Mouse (Mus musculus) neural tube, embryonic 15.5 days (tissue): ENCODE results near the gene Pkm. TPM values are rescaled to one million over a fixed set of nuclear protein-coding genes. Genes with fewer than 3 reads are reported as not detected.

ENCODE experiments used
- ATAC-seq: fragments of 200-750 bp; cut with Nextera tagmentation; 2 replicates; pipeline ENCODE4 v1.8.0; 2017; ENCODE audit warnings: mild to moderate bottlenecking, moderate TSS enrichment, moderate library complexity; ENCODE audit not compliant: low FRiP score
- H3K27ac ChIP-seq: fragments of 300-500 bp; sonication (generic); replicated peaks from 2 replicates; pipeline ENCODE4 v1.5.1; 2015; ENCODE audit warnings: mild to moderate bottlenecking, inconsistent platforms
- H3K27me3 ChIP-seq: fragments of 300-500 bp; sonication (generic); replicated peaks from 2 replicates; pipeline ENCODE4 v1.6.1; 2015; ENCODE audit warnings: inconsistent platforms
- H3K36me3 ChIP-seq: fragments of 300-500 bp; sonication (generic); 2 replicates; pipeline ENCODE4 v1.6.1; 2015; ENCODE audit warnings: inconsistent platforms
- H3K4me1 ChIP-seq: fragments of 300-500 bp; sonication (generic); 2 replicates; pipeline ENCODE4 v1.6.1; 2015; ENCODE audit warnings: inconsistent platforms
- H3K4me2 ChIP-seq: fragments of 300-500 bp; sonication (generic); 2 replicates; pipeline ENCODE4 v1.6.1; 2015; ENCODE audit warnings: inconsistent platforms, mild to moderate bottlenecking, moderate library complexity
- H3K4me3 ChIP-seq: fragments of 300-500 bp; sonication (generic); replicated peaks from 2 replicates; pipeline ENCODE4 v1.5.1; 2015; ENCODE audit warnings: mild to moderate bottlenecking, inconsistent platforms
- H3K9ac ChIP-seq: fragments of 300-500 bp; sonication (generic); replicated peaks from 2 replicates; pipeline ENCODE4 v1.6.1; 2015; ENCODE audit warnings: mild to moderate bottlenecking, inconsistent platforms
- H3K9me3 ChIP-seq: fragments of 300-500 bp; sonication (generic); replicated peaks from 2 replicates; pipeline ENCODE4 v1.6.1; 2016; ENCODE audit warnings: inconsistent platforms
- WGBS: fragments of 180-500 bp; shearing (Covaris S2); methylation state at CpG from one replicate; pipeline ENCODE4 v1.1.7; 2015; ENCODE audit warnings: mixed read lengths; 5-methylcytosine and 5-hydroxymethylcytosine counted together
- polyA plus RNA-seq: library from polyadenylated mRNA; unstranded; fragments of >200 nt; fragmentation: Nextera tagmentation; extraction: Ambion mirVana; gene quantifications from 2 replicates; pipeline ENCODE4 v1.2.1, GENCODE M21; 2015

The Pkm gene
- polyA plus RNA-seq, 1 experiment from 2014 or later = 997 TPM

GRCm38 (mm10) chr9:59656635-59657617 is 758 bp downstream of the Pkm start:
- peak overlapping the region; percentile 71 for H3K4me2 ChIP-seq
- peak overlapping the region; percentile 93 for H3K4me3 ChIP-seq
- H3K9ac ChIP-seq = peak overlapping the region; percentile 95
- no peaks in the 10 kb centered on the region for H3K27me3 ChIP-seq
- peak overlapping the region; percentile 99 for H3K27ac ChIP-seq
- no peaks in the 10 kb centered on the region; the same call in 1 of the 2 replicates for H3K36me3 ChIP-seq
- WGBS = under 1% methylated on average over 65 of the region's 65 CpGs
- no peaks in the 10 kb centered on the region for H3K9me3 ChIP-seq
- peak; percentile 71 for ATAC-seq
- H3K4me1 ChIP-seq = peaks cover 48% of the 10 kb centered on the region

- Histone ChIP-seq H3K9ac (peak overlapping the region; percentile 95), H3K27ac (peak overlapping the region; percentile 99), H3K4me3 (peak overlapping the region; percentile 93), H3K4me1 (peaks cover 59% of the 10 kb centered on the region), H3K36me3 (no peaks in the 10 kb centered on the region; the same call in none of the 2 replicates), H3K4me2 (peak overlapping the region; percentile 71), H3K27me3 (no peaks in the 10 kb centered on the region), H3K9me3 (no peaks in the 10 kb centered on the region)
- ATAC-seq = no peak
- 2% methylated on average over 4 of the region's 4 CpGs for WGBS
Measured at GRCm38 (mm10) chr9:59658146-59658545, 2.0 kb downstream of the Pkm start.

- peak overlapping the region; percentile 71 for H3K4me2 ChIP-seq
- peaks cover 71% of the 10 kb centered on the region for H3K4me1 ChIP-seq
- peak overlapping the region; percentile 93 for H3K4me3 ChIP-seq
- no peaks in the 10 kb centered on the region; the same call in none of the 2 replicates for H3K36me3 ChIP-seq
- no peak for ATAC-seq
- H3K9ac ChIP-seq = peak overlapping the region; percentile 95
- H3K27ac ChIP-seq = peak overlapping the region; percentile 99
- WGBS = 20% methylated on average over 14 of the region's 14 CpGs
- H3K9me3 ChIP-seq = no peaks in the 10 kb centered on the region
- H3K27me3 ChIP-seq = no peaks in the 10 kb centered on the region
Measured at GRCm38 (mm10) chr9:59659036-59660026, 3.2 kb downstream of the Pkm start.

GRCm38 (mm10) chr9:59660421-59660820 is 4.3 kb downstream of the Pkm start:
- no peak overlapping the region for H3K9ac ChIP-seq
- H3K4me2 ChIP-seq = peak overlapping the region; percentile 71
- no peak overlapping the region for H3K4me3 ChIP-seq
- peaks cover 80% of the 10 kb centered on the region for H3K4me1 ChIP-seq
- H3K27me3 ChIP-seq = no peaks in the 10 kb centered on the region
- no peak for ATAC-seq
- 44% methylated on average over 10 of the region's 10 CpGs for WGBS
- H3K36me3 ChIP-seq = peaks cover 4% of the 10 kb centered on the region
- no peaks in the 10 kb centered on the region for H3K9me3 ChIP-seq
- H3K27ac ChIP-seq = peak overlapping the region; percentile 60

- Histone ChIP-seq H3K27ac (0 out of 2 replicates have a peak overlapping the region, but pooled peaks have one; percentile 60), H3K27me3 (no peaks in the 10 kb centered on the region), H3K4me2 (0 out of 2 replicates have a peak overlapping the region, but pooled peaks have one; percentile 71), H3K4me1 (peaks cover 75% of the 10 kb centered on the region), H3K4me3 (no peak overlapping the region), H3K36me3 (peaks cover 14% of the 10 kb centered on the region), H3K9me3 (no peaks in the 10 kb centered on the region), H3K9ac (no peak overlapping the region)
- WGBS = 66% methylated on average over 6 of the region's 6 CpGs
- no peak for ATAC-seq
Measured at GRCm38 (mm10) chr9:59661298-59661975, 5.3 kb downstream of the Pkm start.

GRCm38 (mm10) chr9:59663226-59663625 is 7.1 kb downstream of the Pkm start:
- H3K27me3 ChIP-seq = no peaks in the 10 kb centered on the region
- H3K9ac ChIP-seq = no peak overlapping the region
- H3K36me3 ChIP-seq = peaks cover 32% of the 10 kb centered on the region
- no peak overlapping the region for H3K27ac ChIP-seq
- no peak overlapping the region for H3K4me3 ChIP-seq
- ATAC-seq = no peak
- no peak overlapping the region for H3K4me2 ChIP-seq
- H3K4me1 ChIP-seq = peaks cover 80% of the 10 kb centered on the region
- WGBS = 82% methylated on average over 7 of the region's 7 CpGs
- H3K9me3 ChIP-seq = no peaks in the 10 kb centered on the region

GRCm38 (mm10) chr9:59663957-59664356 is 7.8 kb downstream of the Pkm start:
- no peaks in the 10 kb centered on the region for H3K9me3 ChIP-seq

GRCm38 (mm10) chr9:59664664-59665256 is 8.6 kb downstream of the Pkm start:
- Histone ChIP-seq H3K9me3 (no peaks in the 10 kb centered on the region), H3K27me3 (no peaks in the 10 kb centered on the region), H3K4me1 (peaks cover 65% of the 10 kb centered on the region), H3K27ac (no peak overlapping the region), H3K4me3 (no peak overlapping the region), H3K9ac (no peak overlapping the region), H3K36me3 (peaks cover 46% of the 10 kb centered on the region), H3K4me2 (no peak overlapping the region)
- WGBS = 63% methylated on average over 4 of the region's 4 CpGs
- no peak for ATAC-seq

More at GRCm38 (mm10) chr9:59663957-59664356, 7.8 kb downstream of the Pkm start:
- Histone ChIP-seq H3K36me3 (peaks cover 39% of the 10 kb centered on the region), H3K27ac (no peak overlapping the region), H3K27me3 (no peaks in the 10 kb centered on the region), H3K4me1 (peaks cover 73% of the 10 kb centered on the region), H3K4me2 (no peak overlapping the region), H3K4me3 (no peak overlapping the region), H3K9ac (no peak overlapping the region)
- ATAC-seq = no peak
- 38% methylated on average over 3 of the region's 3 CpGs for WGBS

GRCm38 (mm10) chr9:59666016-59666415 is 9.8 kb downstream of the Pkm start:
- 89% methylated on average over 8 of the region's 8 CpGs for WGBS

GRCm38 (mm10) chr9:59666813-59667212 is 10.6 kb downstream of the Pkm start:
- H3K9ac ChIP-seq = no peak overlapping the region
- H3K4me3 ChIP-seq = no peak overlapping the region
- H3K27ac ChIP-seq = no peak overlapping the region
- peaks cover 44% of the 10 kb centered on the region for H3K4me1 ChIP-seq
- no peaks in the 10 kb centered on the region for H3K27me3 ChIP-seq
- ATAC-seq = no peak
- WGBS = 90% methylated on average over 1 of the region's 1 CpGs
- no peaks in the 10 kb centered on the region for H3K9me3 ChIP-seq
- peaks cover 67% of the 10 kb centered on the region for H3K36me3 ChIP-seq
- H3K4me2 ChIP-seq = no peak overlapping the region

More at GRCm38 (mm10) chr9:59666016-59666415, 9.8 kb downstream of the Pkm start:
- Histone ChIP-seq H3K36me3 (peaks cover 59% of the 10 kb centered on the region), H3K27me3 (no peaks in the 10 kb centered on the region), H3K4me3 (no peak overlapping the region), H3K9ac (no peak overlapping the region), H3K27ac (no peak overlapping the region), H3K9me3 (no peaks in the 10 kb centered on the region), H3K4me1 (peaks cover 52% of the 10 kb centered on the region), H3K4me2 (no peak overlapping the region)
- no peak for ATAC-seq
